Mouse (Mus musculus) adrenal gland, adult 8-10 months (tissue): ENCODE data around the gene Arhgef12. TPM values are rescaled to one million over a fixed set of nuclear protein-coding genes. Genes with fewer than 3 reads are reported as not detected.
"Not testable (repeated sequence)": the region's sequence is repeated elsewhere in the genome, so short reads cannot be mapped to it uniquely, and the experiment has no call there.

Experiments used
- DNase-seq: peaks from one replicate; pipeline ENCODE4 v3.0.0; 2022
- total RNA-seq, 4 experiments: library from RNA; stranded (reverse); gene quantifications; 2 replicates each; pipeline ENCODE4 v1.2.4; 2022

The Arhgef12 gene
- total RNA-seq, 4 experiments from 2014 or later = 132 to 178 (median 164) TPM

DNA sequence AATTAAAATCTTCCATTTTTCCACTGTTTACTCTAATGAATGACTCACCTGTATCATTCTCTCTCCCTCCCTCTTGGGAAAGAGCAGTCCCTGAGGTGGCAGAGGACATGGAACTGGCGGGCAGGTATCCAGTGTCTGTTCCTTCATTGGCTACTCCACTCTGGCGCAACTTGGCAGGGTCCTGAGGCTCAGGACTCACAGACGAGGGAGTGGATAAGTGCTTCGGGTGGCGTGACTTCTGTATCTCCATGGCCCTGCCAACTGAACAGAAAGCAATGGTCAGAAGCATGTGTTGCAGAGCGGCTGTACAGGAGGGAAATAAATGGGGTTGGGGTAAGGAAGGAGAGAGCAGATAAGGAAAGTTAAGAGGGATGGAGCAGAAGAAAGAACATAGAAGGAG lies 109.5 kb downstream of the Arhgef12 start:
- no peak for DNase-seq

- no peak for DNase-seq
These were observed 111.7 kb downstream of the Arhgef12 start for GRCm38 (mm10) chr9:42995298-42995697.

DNA sequence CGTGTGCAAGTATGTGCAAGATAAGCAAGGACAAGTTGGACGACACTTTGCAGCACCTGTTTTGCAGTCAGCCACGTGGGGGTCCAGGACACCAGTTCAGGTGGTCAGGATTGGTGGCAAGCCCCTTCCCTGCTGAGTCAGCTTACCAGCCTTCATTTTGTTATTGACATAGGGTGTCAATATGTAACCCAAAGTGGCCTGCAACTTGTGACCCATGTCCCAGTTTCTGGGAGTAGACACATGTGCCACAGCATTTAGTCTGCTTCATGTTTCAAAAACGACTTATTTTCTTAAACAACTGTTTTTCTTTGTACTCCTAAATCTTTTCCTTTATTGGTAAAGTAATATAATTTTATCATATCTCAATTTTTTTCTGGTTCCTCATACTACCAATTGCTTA lies 112.3 kb downstream of the Arhgef12 start:
- no peak for DNase-seq

DNA sequence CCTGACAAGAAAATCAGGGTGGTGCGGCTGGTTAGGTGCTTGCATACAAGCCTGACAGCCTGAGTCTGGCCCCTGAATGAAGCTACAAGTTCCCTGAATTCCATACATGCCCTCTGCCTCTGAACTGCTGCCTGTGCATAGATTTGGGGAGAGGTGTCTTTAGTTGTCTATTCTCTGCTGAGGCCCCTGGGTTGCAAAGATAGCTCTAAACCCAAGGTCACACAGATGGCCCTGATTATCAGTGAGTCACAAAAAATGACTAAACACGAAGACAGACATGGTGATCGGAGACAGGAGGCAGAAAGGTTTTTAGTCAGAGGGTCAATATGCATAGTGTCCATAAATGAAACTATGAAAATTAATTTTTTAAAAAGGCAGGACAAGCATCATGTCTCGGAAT lies 113.4 kb downstream of the Arhgef12 start:
- DNase-seq = peak; percentile 40

GRCm38 (mm10) chr9:42987988-42988387 lies 119.1 kb downstream of the Arhgef12 start:
- no peak for DNase-seq

DNA sequence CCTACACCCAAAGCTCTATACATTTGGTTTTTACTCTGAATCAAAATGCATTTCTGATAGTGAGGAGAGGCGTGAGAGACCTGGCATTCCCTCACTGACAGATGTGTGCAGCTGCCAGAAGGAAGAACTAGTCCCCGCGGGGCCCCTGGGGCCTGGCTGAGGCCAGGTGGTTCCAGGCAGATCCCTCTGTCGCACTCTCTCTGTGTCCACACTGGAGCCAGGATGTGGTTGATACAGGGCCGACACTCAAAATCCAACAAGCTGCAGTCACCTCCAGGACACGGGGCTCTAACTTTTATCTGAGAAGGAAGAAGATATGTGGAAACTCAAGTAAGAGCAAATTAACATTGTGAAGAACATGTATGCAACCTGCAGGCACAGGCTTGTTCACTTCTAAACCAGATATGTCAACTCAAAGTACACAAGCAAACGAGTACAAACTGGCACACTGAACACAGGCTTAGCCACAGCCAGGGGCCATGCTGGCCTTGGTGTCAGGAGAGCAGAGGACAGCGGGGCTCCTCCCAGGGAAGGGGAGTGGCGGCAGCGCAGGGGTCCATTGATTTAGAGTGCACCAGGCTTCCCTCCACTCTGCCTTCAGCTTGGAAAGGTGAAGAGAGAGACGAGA lies 138.0 kb downstream of the Arhgef12 start:
- no peak for DNase-seq

GRCm38 (mm10) chr9:42967731-42968130 lies 139.3 kb downstream of the Arhgef12 start:
- peak; percentile 53 for DNase-seq

DNA sequence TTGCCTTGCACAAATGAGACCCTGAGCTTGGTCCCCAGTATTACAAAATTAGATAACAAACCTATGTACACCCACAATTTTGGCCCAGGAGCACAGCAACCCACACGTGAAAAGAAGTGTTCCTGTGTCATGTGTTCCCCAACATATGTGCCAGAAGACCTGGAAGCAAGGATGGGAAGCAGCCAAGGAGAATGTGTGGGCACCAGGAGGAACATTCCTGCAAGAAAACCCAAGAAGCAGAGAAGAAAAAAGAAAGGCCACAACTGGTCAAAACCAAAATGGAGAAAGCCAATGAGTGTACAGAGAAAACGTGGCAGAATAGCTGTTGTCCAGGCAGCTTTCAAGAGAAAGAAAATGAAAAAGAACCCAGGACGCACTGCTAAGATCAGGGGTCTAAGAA lies 142.2 kb downstream of the Arhgef12 start:
- DNase-seq = not testable (repeated sequence)

GRCm38 (mm10) chr9:42964366-42964765 lies 142.7 kb downstream of the Arhgef12 start:
- DNase-seq = no peak

DNA sequence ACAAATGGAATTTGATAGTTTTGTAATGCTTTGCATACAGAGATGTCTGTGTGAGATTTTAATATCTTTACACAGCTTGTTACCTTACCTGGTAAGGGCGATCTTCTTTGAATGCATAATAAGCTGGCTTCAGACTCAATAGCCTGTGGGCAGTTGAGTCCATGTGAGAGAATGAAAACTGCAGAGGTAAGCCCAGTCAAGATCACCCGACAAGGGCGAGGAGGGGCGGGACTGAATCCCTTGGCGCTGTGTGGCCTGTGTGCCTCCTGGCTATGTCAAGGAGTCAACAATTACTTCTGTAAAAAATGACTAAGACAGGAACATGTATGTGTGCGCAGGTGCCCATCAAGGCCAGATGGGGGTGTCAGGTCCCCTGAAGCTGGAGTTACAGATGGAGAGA lies 144.5 kb downstream of the Arhgef12 start:
- DNase-seq = no peak

DNA sequence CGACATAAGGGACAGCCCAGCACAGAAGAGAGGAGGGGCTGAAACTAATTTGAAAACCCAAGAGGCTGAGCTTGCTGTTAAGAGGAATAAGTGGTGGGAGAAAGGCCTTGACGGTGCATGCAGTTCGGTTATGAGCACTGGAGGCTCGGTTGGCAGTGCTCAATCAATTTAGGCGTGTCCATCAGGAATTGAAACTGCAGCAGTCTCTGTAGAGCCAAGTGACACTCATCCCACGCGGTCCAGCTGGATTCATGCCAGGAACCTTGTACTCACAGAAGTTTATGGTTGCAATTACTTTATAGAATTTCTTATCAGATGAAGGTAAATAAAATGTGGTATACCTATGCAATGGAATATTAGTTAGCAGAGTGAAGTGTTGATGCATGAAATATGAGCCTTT lies 148.6 kb downstream of the Arhgef12 start:
- DNase-seq = no peak

DNA sequence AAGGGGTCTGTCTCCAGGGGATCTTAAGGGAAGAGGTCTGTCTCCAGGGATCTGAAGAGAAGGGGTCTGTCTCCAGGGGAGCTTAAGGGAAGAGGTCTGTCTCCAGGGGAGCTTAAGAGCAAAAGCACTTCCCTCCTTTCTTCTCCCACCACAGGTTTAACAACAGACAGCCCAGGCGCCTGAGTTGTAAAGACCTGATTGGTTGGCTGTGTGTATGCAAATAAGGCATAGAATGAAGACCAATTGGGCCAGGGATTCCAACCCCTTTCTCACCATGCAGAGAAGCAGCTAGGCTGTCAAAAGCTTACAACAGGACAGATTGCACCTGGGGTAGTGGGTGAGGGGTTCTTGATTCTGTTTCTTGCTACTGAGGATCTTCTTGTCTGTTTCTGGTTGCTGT lies 158.7 kb downstream of the Arhgef12 start:
- DNase-seq = no peak

DNA sequence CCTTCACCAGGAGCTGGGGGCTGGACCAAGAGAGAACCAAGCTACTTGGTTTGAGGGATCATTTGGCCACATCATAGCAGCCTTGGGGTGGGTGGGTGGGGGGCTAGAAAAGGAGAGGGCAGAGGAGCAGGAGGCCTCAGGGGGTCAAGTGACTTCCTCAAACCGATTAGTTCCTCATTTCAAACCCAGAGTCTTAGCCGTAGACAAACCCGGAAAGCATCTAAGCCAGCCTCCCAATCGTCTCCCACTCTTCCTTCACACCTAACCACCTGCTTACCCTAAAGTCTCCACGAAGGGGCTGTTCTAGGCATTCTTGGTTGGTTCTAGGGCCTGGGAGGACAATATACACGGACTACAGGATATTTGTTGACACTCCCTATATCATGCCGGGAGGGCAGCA lies 161.9 kb downstream of the Arhgef12 start:
- no peak for DNase-seq

DNA sequence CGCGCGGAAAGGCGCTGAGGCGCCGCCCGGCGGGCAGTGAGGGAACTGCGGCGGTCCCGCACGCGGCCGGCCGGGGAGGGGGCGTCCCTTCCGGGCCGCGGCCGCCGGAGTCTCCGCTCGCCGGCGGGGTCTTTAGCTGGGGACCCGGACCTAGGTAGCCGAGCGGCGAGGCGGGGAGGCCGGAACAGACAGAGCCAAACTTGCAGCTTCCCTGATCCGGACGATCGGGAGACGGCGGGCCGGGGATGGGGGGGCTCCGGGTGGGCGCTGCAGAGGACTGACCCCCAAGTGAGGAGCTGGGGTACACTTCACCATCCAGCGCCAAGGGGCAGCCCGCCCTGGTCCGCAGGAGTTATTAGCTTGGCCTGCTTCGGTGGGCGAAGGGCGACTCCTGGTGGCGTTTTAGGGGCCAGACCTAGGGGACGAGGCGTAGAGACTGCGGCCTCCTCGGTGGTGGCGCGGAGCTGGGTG lies 162.5 kb downstream of the Arhgef12 start:
- DNase-seq = peak; percentile 63

DNA sequence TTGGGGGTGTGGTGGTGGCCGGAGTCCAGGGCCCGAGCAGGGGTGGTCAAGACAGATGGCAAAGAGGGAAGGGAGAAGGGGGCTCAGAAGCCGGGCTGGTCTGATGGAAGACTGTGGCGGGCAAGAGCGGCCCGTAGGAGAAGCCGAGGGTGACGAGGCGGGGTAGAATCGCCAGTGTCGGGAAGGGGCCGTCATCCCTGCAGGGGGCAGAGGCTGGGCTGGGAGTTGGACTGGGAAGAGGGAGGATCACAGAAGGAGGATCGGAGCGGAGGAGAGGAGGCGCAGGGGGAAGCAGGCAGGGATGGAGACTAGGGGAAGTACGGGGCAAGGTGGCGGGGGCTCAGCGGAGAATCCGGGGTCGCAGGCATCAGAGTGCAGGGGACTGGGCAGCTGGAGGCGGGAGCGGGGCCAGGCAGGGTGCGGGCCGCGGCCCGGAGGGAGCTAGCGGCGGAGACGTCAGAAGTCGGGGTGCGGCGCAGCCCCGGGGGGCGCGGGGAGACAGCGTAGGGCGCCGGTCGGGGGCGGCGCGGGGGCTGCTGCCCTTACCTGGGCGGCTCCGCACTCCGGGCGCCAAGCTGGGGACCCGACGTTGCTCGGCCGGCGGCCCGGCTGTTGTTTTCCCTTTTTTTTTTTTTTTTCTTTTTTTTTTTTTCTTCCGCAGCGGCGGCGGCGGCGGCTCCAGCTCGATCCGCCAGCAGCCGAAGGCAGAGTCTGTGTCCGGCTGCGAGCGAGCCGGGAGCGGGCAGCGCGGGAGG lies 163.1 kb downstream of the Arhgef12 start, which contains the start of gene Grik4:
Gene Grik4, minus strand, starts transcription at position 713 of the 755 bp plus-strand sequence.
- no peak for DNase-seq

DNA sequence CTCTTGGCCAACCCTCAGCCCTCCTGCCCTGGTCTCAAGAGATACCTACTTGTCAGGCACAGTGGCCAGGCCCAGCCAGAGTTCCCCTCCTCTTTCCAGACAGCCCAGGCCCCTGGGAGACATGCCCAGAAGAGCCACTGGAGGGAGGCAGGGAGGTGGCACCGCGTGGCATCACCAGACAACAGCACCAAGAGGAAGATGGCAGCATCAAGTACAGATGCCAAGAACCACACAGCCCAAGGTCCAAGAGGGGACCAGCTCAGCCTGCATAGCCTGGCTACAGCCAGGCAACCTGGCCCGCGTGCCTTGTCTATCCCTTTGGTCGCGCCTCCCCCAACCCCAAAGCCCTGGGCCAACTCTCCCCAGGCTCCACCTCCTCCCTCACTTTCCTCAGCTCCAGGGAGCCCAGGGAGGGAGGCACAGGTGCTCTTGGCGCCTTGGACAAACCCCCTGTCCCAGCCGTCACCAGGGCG lies 163.9 kb downstream of the Arhgef12 start:
- DNase-seq = no peak

DNA sequence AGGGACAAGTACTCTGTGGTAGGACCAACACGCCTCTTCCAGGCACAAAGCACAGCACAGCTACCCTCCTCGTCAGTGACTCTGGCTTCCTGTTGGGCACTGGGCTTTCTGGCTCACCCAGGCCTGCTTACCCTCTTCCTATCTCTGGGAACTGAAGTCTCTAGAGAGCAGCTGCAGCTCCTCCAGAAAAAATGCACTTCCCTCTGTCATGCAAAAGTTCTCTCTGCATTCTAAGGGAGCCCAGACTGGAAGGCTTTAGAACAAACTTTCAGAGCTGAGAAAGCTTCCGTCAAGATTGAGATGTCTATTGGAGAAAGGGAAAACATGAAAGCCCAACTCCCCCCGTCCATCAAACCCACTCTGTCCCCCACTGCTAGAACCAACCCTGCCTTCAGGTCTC lies 164.9 kb downstream of the Arhgef12 start:
- no peak for DNase-seq

DNA sequence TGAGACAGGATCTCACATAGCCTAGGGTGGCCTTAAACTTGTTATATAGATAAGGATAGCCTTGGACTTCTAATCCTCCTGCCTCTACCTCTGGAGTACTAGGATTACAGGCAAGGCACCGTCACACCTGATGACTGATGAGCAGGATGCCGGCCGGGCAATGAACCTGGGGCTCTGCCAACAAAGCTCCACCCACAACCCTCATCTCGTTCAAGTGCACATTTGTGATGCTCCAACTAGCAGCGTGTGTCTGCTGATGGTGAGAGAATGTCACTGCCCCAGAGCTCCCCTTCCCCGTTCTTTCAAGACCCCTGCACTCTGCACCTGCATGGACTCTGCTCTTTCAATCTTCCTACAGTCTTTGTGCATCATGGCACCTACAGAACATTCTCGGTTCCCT lies 174.9 kb downstream of the Arhgef12 start:
- no peak for DNase-seq

GRCm38 (mm10) chr9:42927498-42927897 lies 179.5 kb downstream of the Arhgef12 start:
- DNase-seq = no peak

DNA sequence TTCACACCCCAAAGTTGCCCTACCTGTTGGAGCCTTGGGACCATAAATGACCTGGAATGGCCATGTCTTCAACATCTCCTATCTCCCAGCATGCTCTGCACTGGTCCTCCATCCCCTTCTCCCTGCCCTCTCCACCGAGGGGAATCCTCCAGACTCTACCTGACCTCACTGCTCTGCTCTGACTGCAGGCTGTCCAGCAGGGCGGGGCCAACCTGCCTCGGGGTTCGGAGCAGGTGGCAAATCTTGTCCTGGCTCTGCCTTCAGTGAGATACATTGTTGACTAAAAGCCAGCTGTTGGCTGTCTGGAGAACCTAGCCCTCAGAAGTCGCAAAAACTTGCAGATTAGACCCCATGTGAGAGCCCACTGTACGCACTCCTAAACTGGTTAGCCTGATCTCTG lies 180.5 kb downstream of the Arhgef12 start:
- DNase-seq = no peak

DNA sequence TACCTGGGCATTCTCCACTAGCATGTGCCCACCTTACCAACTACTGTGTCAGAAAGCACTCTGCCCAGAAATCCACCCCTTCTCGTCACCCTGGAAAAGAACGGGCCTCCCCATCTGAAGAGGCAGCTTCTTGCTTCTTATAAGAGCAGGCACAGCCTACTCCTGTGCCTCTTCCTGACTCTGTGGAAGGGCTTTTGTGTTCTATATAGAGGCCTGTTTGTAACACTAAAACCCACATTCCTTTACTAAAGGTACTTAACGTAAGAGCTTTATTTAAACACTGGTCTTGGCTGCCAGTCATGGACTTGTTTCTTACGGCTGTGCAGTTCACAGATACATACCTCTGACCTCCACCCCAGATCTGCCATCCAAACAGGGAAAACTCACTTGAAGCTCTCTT lies 185.2 kb downstream of the Arhgef12 start:
- no peak for DNase-seq

DNA sequence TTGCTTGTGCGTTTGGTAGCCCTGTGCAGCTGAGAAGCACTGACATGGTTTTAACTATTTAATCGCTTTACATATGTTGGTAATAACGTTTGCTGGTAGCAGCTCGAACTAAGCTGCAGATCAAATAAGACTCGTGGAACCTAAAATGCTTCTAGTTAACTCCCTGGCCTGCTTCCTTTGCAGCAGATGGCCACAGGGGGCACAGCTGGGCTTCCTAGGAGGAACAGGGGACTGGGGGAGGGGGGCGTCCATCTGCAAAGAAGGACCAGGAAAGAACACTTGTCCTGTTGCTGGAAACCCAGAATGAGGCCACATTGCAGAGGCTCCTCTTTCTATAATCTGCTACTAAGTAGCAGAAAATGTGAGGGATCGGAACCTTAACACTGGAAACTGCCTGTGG lies 186.8 kb downstream of the Arhgef12 start:
- DNase-seq = no peak

DNA sequence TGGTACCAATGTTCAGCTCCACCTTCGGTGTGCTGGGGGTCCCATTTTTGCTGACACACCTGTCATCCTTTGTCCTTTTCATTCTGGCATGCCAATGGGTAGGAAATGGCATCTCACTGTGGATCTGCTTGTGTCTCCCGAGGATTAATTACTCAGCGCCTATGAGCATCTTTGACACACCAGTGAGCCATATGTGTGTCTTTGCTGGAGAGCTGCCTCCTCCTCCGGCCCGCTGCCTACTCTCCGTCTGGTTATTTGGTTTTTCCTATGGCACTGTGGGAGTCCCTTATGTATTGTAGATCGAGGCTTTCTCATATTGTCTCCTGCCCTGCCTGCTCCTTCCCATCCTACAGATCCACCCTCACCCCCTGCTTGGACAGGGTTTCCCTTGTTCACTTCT lies 189.1 kb downstream of the Arhgef12 start:
- no peak for DNase-seq
